Mouse (Mus musculus) E14TG2a.4 (cell line): ENCODE data around the gene Mgam.
A peak's percentile ranks its signal among the peaks of the same experiment; 100 is the strongest.

Source experiments
- H3K27me3 ChIP-seq: 2 replicates; pipeline ENCODE4 v1.6.1; 2014; ENCODE audit warnings: low read length, control low read depth; ENCODE audit not compliant: insufficient read depth
- H3K36me3 ChIP-seq: 2 replicates; pipeline ENCODE4 v1.6.1; 2014; ENCODE audit warnings: low read length, control low read depth; ENCODE audit not compliant: insufficient read depth
- H3K4me1 ChIP-seq: replicated peaks from 2 replicates; pipeline ENCODE4 v1.6.1; 2014; ENCODE audit warnings: low read depth, low read length, control low read depth
- H3K4me3 ChIP-seq: replicated peaks from 2 replicates; pipeline ENCODE4 v1.5.1; 2014; ENCODE audit warnings: mild to moderate bottlenecking, low read length
- H3K9me3 ChIP-seq: 2 replicates; pipeline ENCODE4 v1.6.1; 2014; ENCODE audit warnings: low read length, control low read depth
- CTCF ChIP-seq: conservative IDR thresholded peaks from 2 replicates; pipeline ENCODE4 v1.5.1; 2014; ENCODE audit warnings: low read length
- NANOG ChIP-seq: IDR thresholded peaks from 2 replicates; pipeline ENCODE4 v1.6.1; 2014; ENCODE audit warnings: borderline replicate concordance, low read length, mixed read lengths
- POU5F1 ChIP-seq: IDR thresholded peaks from 2 replicates; pipeline ENCODE4 v1.6.1; 2014; ENCODE audit warnings: low read length, borderline replicate concordance

Gene Mgam

GRCm38 (mm10) chr6:40613260-40613852, 15.3 kb upstream of the Mgam start, which contains the start of gene Tas2r138:
Gene Tas2r138, minus strand, starts transcription at chr6:40613310.
- Histone ChIP-seq H3K4me1 (no peaks in the 10 kb centered on the region), H3K4me3 (no peak within 1 kb of the TSS), H3K9me3 (no peaks in the 10 kb centered on the region), H3K27me3 (no peaks in the 10 kb centered on the region; the same call in 1 of the 2 replicates), H3K36me3 (no peaks in the 10 kb centered on the region)
- no peak for TF ChIP-seq CTCF
- no peak for TF ChIP-seq POU5F1
- TF ChIP-seq NANOG = no peak

GRCm38 (mm10) chr6:40617965-40618364, 10.7 kb upstream of the Mgam start:
- H3K4me1 ChIP-seq = no peaks in the 10 kb centered on the region
- no peaks in the 10 kb centered on the region for H3K27me3 ChIP-seq
- no peaks in the 10 kb centered on the region for H3K9me3 ChIP-seq
- TF ChIP-seq POU5F1 (no peak), CTCF (peak; percentile 70)
- H3K4me3 ChIP-seq = no peak overlapping the region
- no peaks in the 10 kb centered on the region for H3K36me3 ChIP-seq

GRCm38 (mm10) chr6:40626111-40626510, 2.5 kb upstream of the Mgam start:
- Histone ChIP-seq H3K4me3 (no peak overlapping the region), H3K9me3 (no peaks in the 10 kb centered on the region), H3K36me3 (no peaks in the 10 kb centered on the region), H3K4me1 (no peaks in the 10 kb centered on the region), H3K27me3 (no peaks in the 10 kb centered on the region)
- TF ChIP-seq POU5F1 = no peak
- no peak for TF ChIP-seq CTCF
- TF ChIP-seq NANOG = no peak

GRCm38 (mm10) chr6:40634640-40635071, 6.0 kb downstream of the Mgam start:
- Histone ChIP-seq H3K4me1 (no peaks in the 10 kb centered on the region), H3K36me3 (no peaks in the 10 kb centered on the region)
- TF ChIP-seq CTCF = no peak
- TF ChIP-seq POU5F1 = no peak
- TF ChIP-seq NANOG = no peak

GRCm38 (mm10) chr6:40635559-40635958, 6.9 kb downstream of the Mgam start:
- Histone ChIP-seq H3K9me3 (no peaks in the 10 kb centered on the region), H3K36me3 (no peaks in the 10 kb centered on the region), H3K4me3 (no peak overlapping the region), H3K27me3 (no peaks in the 10 kb centered on the region), H3K4me1 (no peaks in the 10 kb centered on the region)
- TF ChIP-seq POU5F1 (no peak), NANOG (no peak), CTCF (no peak)

More at GRCm38 (mm10) chr6:40634640-40635071, 6.0 kb downstream of the Mgam start:
- Histone ChIP-seq H3K27me3 (no peaks in the 10 kb centered on the region), H3K4me3 (no peak overlapping the region), H3K9me3 (no peaks in the 10 kb centered on the region)

- H3K9me3 ChIP-seq = no peaks in the 10 kb centered on the region
- H3K4me3 ChIP-seq = no peak overlapping the region
- TF ChIP-seq NANOG = no peak
- TF ChIP-seq POU5F1 = no peak
- no peak for TF ChIP-seq CTCF
- no peaks in the 10 kb centered on the region for H3K4me1 ChIP-seq
- H3K27me3 ChIP-seq = no peaks in the 10 kb centered on the region
- no peaks in the 10 kb centered on the region for H3K36me3 ChIP-seq
These were observed 9.1 kb downstream of the Mgam start for GRCm38 (mm10) chr6:40637755-40638154.

- H3K27me3 ChIP-seq = no peaks in the 10 kb centered on the region
- no peak for TF ChIP-seq NANOG
- TF ChIP-seq POU5F1 = no peak
- TF ChIP-seq CTCF = no peak
- no peaks in the 10 kb centered on the region for H3K9me3 ChIP-seq
- no peak overlapping the region for H3K4me3 ChIP-seq
- no peaks in the 10 kb centered on the region for H3K4me1 ChIP-seq
- no peaks in the 10 kb centered on the region for H3K36me3 ChIP-seq
These were observed 12.3 kb downstream of the Mgam start for GRCm38 (mm10) chr6:40640710-40641538.

GRCm38 (mm10) chr6:40645701-40646100, 17.1 kb downstream of the Mgam start:
- no peak for TF ChIP-seq NANOG
- no peak for TF ChIP-seq CTCF
- no peak for TF ChIP-seq POU5F1
- Histone ChIP-seq H3K27me3 (no peaks in the 10 kb centered on the region), H3K4me3 (no peak overlapping the region), H3K4me1 (no peaks in the 10 kb centered on the region), H3K9me3 (no peaks in the 10 kb centered on the region), H3K36me3 (no peaks in the 10 kb centered on the region)
